Mouse (Mus musculus): ENCODE measurements at regions not wholly inside any gene's neighbourhood (a gene's known extent, or its start where the extent isn't known, plus 50 kb on each side); places are given as distances from the start of the nearest gene placed in this dataset.
A peak's percentile ranks its signal among the peaks of the same experiment; 100 is the strongest.
"Not testable (repeated sequence)": the region's sequence is repeated elsewhere in the genome, so short reads cannot be mapped to it uniquely, and the experiment has no call there.

GRCm38 (mm10) chr16:30683986-30684385, 84.5 kb downstream of the Fam43a start:
- no peak for DNase-seq (ENCODE audit: low read depth, low spot score)

GRCm38 (mm10) chr16:30686536-30686935, 87.0 kb downstream of the Fam43a start:
- no peak for DNase-seq (ENCODE audit: low read depth, low spot score)

- DNase-seq (ENCODE audit: low read depth, low spot score): no peak
These were observed 87.7 kb downstream of the Fam43a start for GRCm38 (mm10) chr16:30687225-30687624.

- no peak for DNase-seq (ENCODE audit: low read depth, low spot score)
These were observed 88.2 kb downstream of the Fam43a start for GRCm38 (mm10) chr16:30687682-30688081.

- no peak for DNase-seq (ENCODE audit: low read depth, low spot score)
These were observed 91.0 kb downstream of the Fam43a start for GRCm38 (mm10) chr16:30690531-30690930.

GRCm38 (mm10) chr16:30691964-30692363, 92.4 kb downstream of the Fam43a start:
- no peak for DNase-seq (ENCODE audit: low read depth, low spot score)

GRCm38 (mm10) chr16:30692541-30693141, 93.1 kb downstream of the Fam43a start:
- no peak for DNase-seq (ENCODE audit: low read depth, low spot score)

- no peak for DNase-seq (ENCODE audit: low read depth, low spot score)
These were observed 93.7 kb downstream of the Fam43a start for GRCm38 (mm10) chr16:30693206-30693605.

- no peak for DNase-seq (ENCODE audit: low read depth, low spot score)
These were observed 94.5 kb downstream of the Fam43a start for GRCm38 (mm10) chr16:30693839-30694527.

GRCm38 (mm10) chr16:30695691-30696090, 96.2 kb downstream of the Fam43a start:
- no peak for DNase-seq (ENCODE audit: low read depth, low spot score)

- no peak for DNase-seq (ENCODE audit: low read depth, low spot score)
These were observed 97.7 kb downstream of the Fam43a start for GRCm38 (mm10) chr16:30697209-30697608.

GRCm38 (mm10) chr16:30697806-30698205, 98.3 kb downstream of the Fam43a start:
- DNase-seq (ENCODE audit: low read depth, low spot score): peak; percentile 40

GRCm38 (mm10) chr16:30703831-30704230, 104.3 kb downstream of the Fam43a start:
- no peak for DNase-seq (ENCODE audit: low read depth, low spot score)

- no peak for DNase-seq (ENCODE audit: low read depth, low spot score)
These were observed 110.0 kb downstream of the Fam43a start for GRCm38 (mm10) chr16:30709501-30709900.

GRCm38 (mm10) chr16:30709975-30710374, 110.5 kb downstream of the Fam43a start:
- DNase-seq (ENCODE audit: low read depth, low spot score): no peak

GRCm38 (mm10) chr16:30712570-30712969, 113.0 kb downstream of the Fam43a start:
- no peak for DNase-seq (ENCODE audit: low read depth, low spot score)

- not testable (repeated sequence) for DNase-seq (ENCODE audit: low read depth, low spot score)
These were observed 118.1 kb downstream of the Fam43a start for GRCm38 (mm10) chr16:30717577-30717976.

- peak; percentile 49 for DNase-seq (ENCODE audit: low read depth, low spot score)
These were observed 121.3 kb downstream of the Fam43a start for GRCm38 (mm10) chr16:30720791-30721190.

GRCm38 (mm10) chr16:30721223-30721622, 121.7 kb downstream of the Fam43a start:
- no peak for DNase-seq (ENCODE audit: low read depth, low spot score)

GRCm38 (mm10) chr16:30722372-30722771, 122.8 kb downstream of the Fam43a start:
- DNase-seq (ENCODE audit: low read depth, low spot score): no peak

GRCm38 (mm10) chr16:30724591-30724990, 125.1 kb downstream of the Fam43a start:
- DNase-seq (ENCODE audit: low read depth, low spot score): peak; percentile 51

- DNase-seq (ENCODE audit: low read depth, low spot score): no peak
These were observed 133.4 kb downstream of the Fam43a start for GRCm38 (mm10) chr16:30732770-30733415.

GRCm38 (mm10) chr16:30733478-30733877, 134.0 kb downstream of the Fam43a start:
- DNase-seq (ENCODE audit: low read depth, low spot score): peak; percentile 67
